Comparison of ENCODE assay signal across 8 mouse cellular contexts in the genomic region with DNA sequence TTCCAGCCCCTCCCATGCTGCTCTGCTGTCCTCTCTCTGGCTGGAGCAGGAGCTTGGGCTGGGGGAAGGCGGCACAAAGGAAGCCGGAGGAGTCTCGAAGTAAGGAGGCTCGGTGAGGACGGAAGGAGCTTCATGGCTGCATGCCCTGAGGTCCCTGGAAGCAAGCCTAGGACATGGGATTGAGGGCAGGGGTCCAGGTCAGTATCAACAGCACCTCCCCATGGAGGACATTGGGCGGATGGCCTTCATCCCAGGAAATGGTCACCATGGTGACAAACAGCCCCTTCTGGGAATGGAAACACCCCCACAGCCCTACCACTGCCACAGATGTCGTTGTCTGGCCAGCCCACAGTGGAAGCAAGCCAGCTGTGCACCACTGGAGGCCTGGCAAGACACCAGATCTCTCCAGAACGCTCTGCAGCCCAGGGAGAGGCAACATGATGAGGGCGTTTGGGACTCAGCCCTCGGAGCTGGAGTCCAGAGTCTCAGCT. TPM values are rescaled to one million over a fixed set of nuclear protein-coding genes. Genes with fewer than 3 reads are reported as not detected.
DNase-seq lines count a peak whose midpoint lies in the region; ATAC-seq and TF ChIP-seq lines count a peak whose summit lies in the region.

No protein-coding gene starts in this region.

- no peak for TF ChIP-seq POLR2A in myocyte (IDR thresholded peaks at IDR 0.05; ENCODE audit: insufficient read length, low read depth)

- ATAC-seq in megakaryocyte, adult 5-6 weeks (ENCODE audit: poor library complexity, severe bottlenecking) = no peak

- no peak overlapping the region for H3K4me3 ChIP-seq in myocyte

- peak; percentile 87 for DNase-seq in adrenal gland, adult 2 months
- peak; percentile 46 for DNase-seq in cerebellum, adult 9-11 months
- peak; percentile 77 to 85 for DNase-seq in gastrocnemius, postnatal 4 days (ENCODE audit: low spot score in 2 of 2)
- DNase-seq in kidney, adult 18-20 months = peak; percentile 77
- DNase-seq in left cerebral cortex, postnatal 36 days (ENCODE audit: low spot score in 2 of 2) = peak; percentile 54 to 68
- peak; percentile 66 for DNase-seq in urinary bladder, postnatal 25 days (ENCODE audit: low spot score)

- H3K4me2 ChIP-seq in myocyte (ENCODE audit: low read depth) = peak overlapping the region; percentile 61

- H3K36me3 ChIP-seq in myocyte (ENCODE audit: control insufficient read depth, insufficient read depth) = no peaks in the 10 kb centered on the region

- intact Hi-C loops in left cerebral cortex, postnatal 36 days (cut with DNase I) = no loop called here

- no peak overlapping the region for H3ac ChIP-seq in myocyte (ENCODE audit: control insufficient read depth, insufficient read length)

- H3K27me3 ChIP-seq in myocyte (ENCODE audit: control insufficient read depth, insufficient read depth, insufficient read length) = no peaks in the 10 kb centered on the region

- H3K79me2 ChIP-seq in myocyte (ENCODE audit: control insufficient read depth, insufficient read depth) = no peaks in the 10 kb centered on the region

TF ChIP-seq in myocyte, 11 proteins besides CTCF, POLR2A, EP300 and RAD21:
- TF ChIP-seq SRF (IDR thresholded peaks at IDR 0.05; ENCODE audit: control insufficient read depth, insufficient read length, low read depth) (peak; percentile 25), MAX (IDR thresholded peaks at IDR 0.05; ENCODE audit: low read depth) (no peak), CEBPB (IDR thresholded peaks at IDR 0.05; ENCODE audit: insufficient read depth, poor library complexity, severe bottlenecking) (no peak), MYOD1 (IDR thresholded peaks at IDR 0.05; ENCODE audit: control insufficient read depth in 1 of 3, insufficient read length in 2 of 3, low read depth in 2 of 3) (peak in 2 of 3 experiments; percentile 55 to 69)

RNA-seq across cellular contexts. Expression of gene Ube2v1, which starts 37.4 kb away (rescaled TPM):
- 100 to 1,000 TPM; 191 to 208 TPM for total RNA-seq in adrenal gland, adult 2 months (2021)
- 94.4 and 133 TPM in 2 replicates for polyA plus RNA-seq in adrenal gland, adult 2 months (2012; rRNA removed)
- 100 to 1,000 TPM; 183 to 193 TPM for total RNA-seq in gastrocnemius, postnatal 4 days (2021)
- 100 to 1,000 TPM; 246 to 259 TPM for total RNA-seq in left cerebral cortex, postnatal 36 days (2021)
- 322 TPM for polyA plus RNA-seq in myocyte (2012; fragmentation: generic; extraction: Trizol)
- total RNA-seq in megakaryocyte, adult 5-6 weeks (2015) = 68.8 and 86.3 TPM in 2 replicates
- 45.1 and 51.9 TPM in 2 replicates for total RNA-seq in megakaryocyte, adult 5-6 weeks (2017)

RNA-seq across cellular contexts. Expression of gene Snai1, which starts 56.5 kb away (rescaled TPM):
- total RNA-seq in adrenal gland, adult 2 months (2021) = 10 to 100 TPM in 1 of 2 experiments, 1 to 10 TPM in 1; 6.7 to 10.1 TPM
- polyA plus RNA-seq in adrenal gland, adult 2 months (2012; rRNA removed) = 45.2 and 45.3 TPM in 2 replicates
- 1 to 10 TPM; 6.3 to 7.0 TPM for total RNA-seq in gastrocnemius, postnatal 4 days (2021)
- total RNA-seq in left cerebral cortex, postnatal 36 days (2021) = under 1 TPM; 0.52 to 0.88 TPM
- polyA plus RNA-seq in myocyte (2012; fragmentation: generic; extraction: Trizol) = 48.5 TPM
- 0.40 and 1.8 TPM in 2 replicates for total RNA-seq in megakaryocyte, adult 5-6 weeks (2015)
- total RNA-seq in megakaryocyte, adult 5-6 weeks (2017) = 0.40 TPM in 1 of 2 replicates, not detected in the other
